Mouse (Mus musculus): ENCODE results near the gene Inafm2.

GRCm38 (mm10) chr2:118708472-118708871 is 37.1 kb upstream of the Inafm2 start:
- TF ChIP-seq CTCF (IDR thresholded peaks at IDR 0.05; ENCODE audit: borderline replicate concordance, extremely low read depth, insufficient read depth, insufficient read length) (no peak), POLR2A (IDR thresholded peaks at IDR 0.05; ENCODE audit: borderline replicate concordance, extremely low read depth, insufficient read depth, insufficient read length, poor library complexity, severe bottlenecking) (no peak)

Measured in brain, embryonic 14.5 days (tissue).